Mouse (Mus musculus) embryonic facial prominence, embryonic 12.5 days (tissue): Measurements from ENCODE around the gene Sh3pxd2a. TPM values are rescaled to one million over a fixed set of nuclear protein-coding genes. Genes with fewer than 3 reads are reported as not detected.

Source experiments
- ATAC-seq: fragments of 200-750 bp; cut with Nextera tagmentation; 2 replicates; pipeline ENCODE4 v1.8.0; 2017; ENCODE audit not compliant: insufficient number of reproducible peaks, insufficient read depth, low FRiP score, low TSS enrichment
- H3K27ac ChIP-seq: fragments of 300-500 bp; sonication (generic); 2 replicates; pipeline ENCODE4 v1.5.1; 2016; ENCODE audit warnings: mild to moderate bottlenecking
- H3K27me3 ChIP-seq: fragments of 300-500 bp; sonication (generic); 2 replicates; pipeline ENCODE4 v1.6.1; 2016; ENCODE audit warnings: mild to moderate bottlenecking, moderate library complexity
- H3K36me3 ChIP-seq: fragments of 300-500 bp; sonication (generic); 2 replicates; pipeline ENCODE4 v1.6.1; 2016; ENCODE audit warnings: mild to moderate bottlenecking
- H3K4me1 ChIP-seq: fragments of 300-500 bp; sonication (generic); 2 replicates; pipeline ENCODE4 v1.6.1; 2016
- H3K4me2 ChIP-seq: fragments of 300-500 bp; sonication (generic); replicated peaks from 2 replicates; pipeline ENCODE4 v1.6.1; 2016; ENCODE audit warnings: mild to moderate bottlenecking, moderate library complexity
- H3K4me3 ChIP-seq: fragments of 300-500 bp; sonication (generic); 2 replicates; pipeline ENCODE4 v1.5.1; 2016; ENCODE audit warnings: mild to moderate bottlenecking
- H3K9ac ChIP-seq: fragments of 300-500 bp; sonication (generic); 2 replicates; pipeline ENCODE4 v1.6.1; 2016; ENCODE audit warnings: mild to moderate bottlenecking, moderate library complexity
- H3K9me3 ChIP-seq: fragments of 300-500 bp; sonication (generic); 2 replicates; pipeline ENCODE4 v1.6.1; 2016; ENCODE audit warnings: mild to moderate bottlenecking, moderate library complexity
- WGBS: fragments of 180-500 bp; shearing (Covaris S2); methylation state at CpG from one replicate; pipeline ENCODE4 v1.1.7; 2016; 5-methylcytosine and 5-hydroxymethylcytosine counted together
- polyA plus RNA-seq: library from polyadenylated mRNA; unstranded; fragments of >200 nt; fragmentation: Nextera tagmentation; extraction: Ambion mirVana; gene quantifications from 2 replicates; pipeline ENCODE4 v1.2.1, GENCODE M21; 2016

Sh3pxd2a gene
- polyA plus RNA-seq, 1 experiment from 2014 or later: 8.2 TPM

- no peak overlapping the region for H3K4me3 ChIP-seq
- 67% methylated on average over 11 of the region's 11 CpGs for WGBS
- H3K9ac ChIP-seq: no peak overlapping the region
- ATAC-seq: no peak
- no peaks in the 10 kb centered on the region for H3K27me3 ChIP-seq
- H3K36me3 ChIP-seq: no peaks in the 10 kb centered on the region
- no peak overlapping the region for H3K27ac ChIP-seq
- H3K4me2 ChIP-seq: no peak overlapping the region
- H3K4me1 ChIP-seq: peaks cover 26% of the 10 kb centered on the region
- no peaks in the 10 kb centered on the region for H3K9me3 ChIP-seq
These were observed 32.8 kb downstream of the Sh3pxd2a start for GRCm38 (mm10) chr19:47431189-47431931.

GRCm38 (mm10) chr19:47430160-47430559 is 34.0 kb downstream of the Sh3pxd2a start:
- H3K36me3 ChIP-seq: no peaks in the 10 kb centered on the region
- 83% methylated on average over 2 of the region's 2 CpGs for WGBS
- no peak overlapping the region for H3K4me3 ChIP-seq
- no peak overlapping the region for H3K9ac ChIP-seq
- peaks cover 26% of the 10 kb centered on the region for H3K4me1 ChIP-seq
- ATAC-seq: no peak
- no peaks in the 10 kb centered on the region for H3K27me3 ChIP-seq
- H3K27ac ChIP-seq: no peak overlapping the region
- no peak overlapping the region for H3K4me2 ChIP-seq
- H3K9me3 ChIP-seq: no peaks in the 10 kb centered on the region

GRCm38 (mm10) chr19:47429245-47429644 is 35.0 kb downstream of the Sh3pxd2a start:
- WGBS: 78% methylated on average over 3 of the region's 3 CpGs
- Histone ChIP-seq H3K4me1 (peaks cover 26% of the 10 kb centered on the region), H3K9ac (no peak overlapping the region), H3K27me3 (no peaks in the 10 kb centered on the region), H3K4me3 (no peak overlapping the region), H3K27ac (no peak overlapping the region), H3K9me3 (no peaks in the 10 kb centered on the region), H3K4me2 (no peak overlapping the region), H3K36me3 (no peaks in the 10 kb centered on the region)
- no peak for ATAC-seq

- WGBS: 43% methylated on average over 7 of the region's 7 CpGs
- Histone ChIP-seq H3K4me3 (no peak overlapping the region), H3K9ac (no peak overlapping the region), H3K27ac (0 out of 2 replicates have a peak overlapping the region, but pooled peaks have one; percentile 30), H3K4me1 (peaks cover 26% of the 10 kb centered on the region), H3K9me3 (no peaks in the 10 kb centered on the region), H3K4me2 (no peak overlapping the region), H3K36me3 (no peaks in the 10 kb centered on the region), H3K27me3 (no peaks in the 10 kb centered on the region)
- ATAC-seq: no peak
These were observed 35.4 kb downstream of the Sh3pxd2a start for GRCm38 (mm10) chr19:47428794-47429193.

GRCm38 (mm10) chr19:47427841-47428789 is 36.1 kb downstream of the Sh3pxd2a start:
- 42% methylated on average over 13 of the region's 13 CpGs for WGBS

GRCm38 (mm10) chr19:47423632-47424031 is 40.6 kb downstream of the Sh3pxd2a start:
- Histone ChIP-seq H3K27me3 (no peaks in the 10 kb centered on the region), H3K9ac (no peak overlapping the region), H3K36me3 (no peaks in the 10 kb centered on the region), H3K4me3 (no peak overlapping the region), H3K4me1 (peaks cover 27% of the 10 kb centered on the region), H3K27ac (no peak overlapping the region), H3K4me2 (no peak overlapping the region), H3K9me3 (no peaks in the 10 kb centered on the region)
- ATAC-seq: no peak
- 78% methylated on average over 7 of the region's 7 CpGs for WGBS

More at GRCm38 (mm10) chr19:47427841-47428789, 36.1 kb downstream of the Sh3pxd2a start:
- Histone ChIP-seq H3K27me3 (no peaks in the 10 kb centered on the region), H3K36me3 (no peaks in the 10 kb centered on the region), H3K4me2 (no peak overlapping the region), H3K4me3 (no peak overlapping the region), H3K27ac (0 out of 2 replicates have a peak overlapping the region, but pooled peaks have one; percentile 30), H3K9me3 (no peaks in the 10 kb centered on the region), H3K9ac (no peak overlapping the region), H3K4me1 (peaks cover 26% of the 10 kb centered on the region)
- no peak for ATAC-seq

GRCm38 (mm10) chr19:47421128-47421898 is 42.9 kb downstream of the Sh3pxd2a start:
- no peak for ATAC-seq
- H3K27me3 ChIP-seq: no peaks in the 10 kb centered on the region
- H3K4me1 ChIP-seq: peaks cover 13% of the 10 kb centered on the region
- no peak overlapping the region for H3K4me3 ChIP-seq
- no peak overlapping the region for H3K4me2 ChIP-seq
- H3K9ac ChIP-seq: no peak overlapping the region
- no peaks in the 10 kb centered on the region for H3K9me3 ChIP-seq
- 0 out of 2 replicates have a peak overlapping the region, but pooled peaks have one; percentile 9 for H3K27ac ChIP-seq
- H3K36me3 ChIP-seq: no peaks in the 10 kb centered on the region
- WGBS: 79% methylated on average over 14 of the region's 14 CpGs

GRCm38 (mm10) chr19:47420539-47420938 is 43.7 kb downstream of the Sh3pxd2a start:
- no peak for ATAC-seq
- 0 out of 2 replicates have a peak overlapping the region, but pooled peaks have one; percentile 9 for H3K27ac ChIP-seq
- H3K9ac ChIP-seq: no peak overlapping the region
- no peaks in the 10 kb centered on the region for H3K27me3 ChIP-seq
- H3K4me1 ChIP-seq: peaks cover 13% of the 10 kb centered on the region
- H3K9me3 ChIP-seq: no peaks in the 10 kb centered on the region
- H3K36me3 ChIP-seq: no peaks in the 10 kb centered on the region
- 84% methylated on average over 11 of the region's 11 CpGs for WGBS
- no peak overlapping the region for H3K4me3 ChIP-seq
- no peak overlapping the region for H3K4me2 ChIP-seq

- Histone ChIP-seq H3K4me2 (no peak overlapping the region), H3K9me3 (no peaks in the 10 kb centered on the region), H3K36me3 (no peaks in the 10 kb centered on the region), H3K27me3 (no peaks in the 10 kb centered on the region), H3K9ac (no peak overlapping the region), H3K4me3 (no peak overlapping the region), H3K27ac (no peak overlapping the region), H3K4me1 (peaks cover 20% of the 10 kb centered on the region)
- WGBS: 81% methylated on average over 8 of the region's 8 CpGs
- no peak for ATAC-seq
These were observed 45.0 kb downstream of the Sh3pxd2a start for GRCm38 (mm10) chr19:47419208-47419607.

- no peak; the same call in 1 of the 2 replicates for ATAC-seq
- Histone ChIP-seq H3K36me3 (no peaks in the 10 kb centered on the region), H3K27me3 (no peaks in the 10 kb centered on the region), H3K27ac (no peak overlapping the region), H3K9ac (no peak overlapping the region), H3K4me3 (no peak overlapping the region), H3K9me3 (no peaks in the 10 kb centered on the region), H3K4me1 (peaks cover 14% of the 10 kb centered on the region), H3K4me2 (no peak overlapping the region)
- 90% methylated on average over 12 of the region's 12 CpGs for WGBS
These were observed 48.0 kb downstream of the Sh3pxd2a start for GRCm38 (mm10) chr19:47416161-47416560.
